Mouse (Mus musculus): ENCODE measurements around the gene Llph. TPM values are rescaled to one million over a fixed set of nuclear protein-coding genes. Genes with fewer than 3 reads are reported as not detected.

Gene Llph
- polyA plus RNA-seq (2015; fragmentation: Nextera tagmentation; extraction: Ambion mirVana) = 50.3 and 54.5 TPM in 2 replicates

GRCm38 (mm10) chr10:120226871-120227661, at the start of gene Llph:
Gene Llph (plus strand): TSS chr10:120227070.
- peak within 1 kb of the TSS; percentile 91 for H3K4me3 ChIP-seq (ENCODE audit: low read length)
- peak within 1 kb of the TSS; percentile 68 for H3K27ac ChIP-seq (ENCODE audit: low read length)
- H3K4me1 ChIP-seq (ENCODE audit: control insufficient read depth, insufficient read depth, low read length) = peaks cover 9% of the 10 kb centered on the region
- peak within 1 kb of the TSS; percentile 71 for H3K4me2 ChIP-seq (ENCODE audit: low read depth, low read length)
- H3K27me3 ChIP-seq (replicated peaks; ENCODE audit: control insufficient read depth, insufficient read depth, low read length) = no peaks in the 10 kb centered on the region
- peak; percentile 95 for ATAC-seq
- H3K9me3 ChIP-seq (ENCODE audit: control insufficient read depth, low read length) = no peaks in the 10 kb centered on the region
- WGBS = under 1% methylated on average over 57 of the region's 57 CpGs
- peaks cover 6% of the 10 kb centered on the region; the same call in 1 of the 2 replicates for H3K36me3 ChIP-seq (ENCODE audit: control insufficient read depth, insufficient read depth, low read length)
- peak within 1 kb of the TSS; percentile 88 for H3K9ac ChIP-seq (ENCODE audit: low read depth, low read length)

GRCm38 (mm10) chr10:120182887-120183286, 44.0 kb upstream of the Llph start:
- Histone ChIP-seq H3K4me1 (ENCODE audit: control insufficient read depth, insufficient read depth, low read length) (no peaks in the 10 kb centered on the region), H3K27me3 (replicated peaks; ENCODE audit: control insufficient read depth, insufficient read depth, low read length) (no peaks in the 10 kb centered on the region), H3K27ac (ENCODE audit: low read length) (no peak overlapping the region), H3K9ac (ENCODE audit: low read depth, low read length) (no peak overlapping the region), H3K4me2 (ENCODE audit: low read depth, low read length) (no peak overlapping the region), H3K4me3 (ENCODE audit: low read length) (no peak overlapping the region), H3K9me3 (ENCODE audit: control insufficient read depth, low read length) (no peaks in the 10 kb centered on the region), H3K36me3 (ENCODE audit: control insufficient read depth, insufficient read depth, low read length) (no peaks in the 10 kb centered on the region)
- 89% methylated on average over 1 of the region's 1 CpGs for WGBS
- ATAC-seq = no peak

- Histone ChIP-seq H3K4me1 (ENCODE audit: control insufficient read depth, insufficient read depth, low read length) (no peaks in the 10 kb centered on the region), H3K4me3 (ENCODE audit: low read length) (no peak overlapping the region), H3K27me3 (replicated peaks; ENCODE audit: control insufficient read depth, insufficient read depth, low read length) (no peaks in the 10 kb centered on the region), H3K9ac (ENCODE audit: low read depth, low read length) (no peak overlapping the region), H3K9me3 (ENCODE audit: control insufficient read depth, low read length) (no peaks in the 10 kb centered on the region), H3K4me2 (ENCODE audit: low read depth, low read length) (no peak overlapping the region), H3K27ac (ENCODE audit: low read length) (no peak overlapping the region), H3K36me3 (ENCODE audit: control insufficient read depth, insufficient read depth, low read length) (no peaks in the 10 kb centered on the region)
- ATAC-seq = no peak
- WGBS = 77% methylated on average over 2 of the region's 2 CpGs
Observed at GRCm38 (mm10) chr10:120183342-120183741, 43.5 kb upstream of the Llph start.

- no peak overlapping the region for H3K4me3 ChIP-seq (ENCODE audit: low read length)
- H3K36me3 ChIP-seq (ENCODE audit: control insufficient read depth, insufficient read depth, low read length) = no peaks in the 10 kb centered on the region
- no peaks in the 10 kb centered on the region for H3K9me3 ChIP-seq (ENCODE audit: control insufficient read depth, low read length)
- no peak overlapping the region for H3K9ac ChIP-seq (ENCODE audit: low read depth, low read length)
- H3K27me3 ChIP-seq (replicated peaks; ENCODE audit: control insufficient read depth, insufficient read depth, low read length) = no peaks in the 10 kb centered on the region
- H3K4me1 ChIP-seq (ENCODE audit: control insufficient read depth, insufficient read depth, low read length) = no peaks in the 10 kb centered on the region
- H3K4me2 ChIP-seq (ENCODE audit: low read depth, low read length) = no peak overlapping the region
- 40% methylated on average over 2 of the region's 2 CpGs for WGBS
- no peak overlapping the region for H3K27ac ChIP-seq (ENCODE audit: low read length)
- no peak for ATAC-seq
Observed at GRCm38 (mm10) chr10:120188513-120188912, 38.4 kb upstream of the Llph start.

- H3K9ac ChIP-seq (ENCODE audit: low read depth, low read length) = no peak overlapping the region
- ATAC-seq = no peak
- WGBS = 73% methylated on average over 11 of the region's 11 CpGs
- H3K4me1 ChIP-seq (ENCODE audit: control insufficient read depth, insufficient read depth, low read length) = no peaks in the 10 kb centered on the region
- H3K27me3 ChIP-seq (replicated peaks; ENCODE audit: control insufficient read depth, insufficient read depth, low read length) = no peaks in the 10 kb centered on the region
- no peak overlapping the region for H3K27ac ChIP-seq (ENCODE audit: low read length)
- H3K4me2 ChIP-seq (ENCODE audit: low read depth, low read length) = no peak overlapping the region
- no peaks in the 10 kb centered on the region for H3K36me3 ChIP-seq (ENCODE audit: control insufficient read depth, insufficient read depth, low read length)
- no peaks in the 10 kb centered on the region for H3K9me3 ChIP-seq (ENCODE audit: control insufficient read depth, low read length)
- no peak overlapping the region for H3K4me3 ChIP-seq (ENCODE audit: low read length)
Observed at GRCm38 (mm10) chr10:120189276-120189675, 37.6 kb upstream of the Llph start.

- WGBS = 43% methylated on average over 6 of the region's 6 CpGs
- Histone ChIP-seq H3K4me1 (ENCODE audit: control insufficient read depth, insufficient read depth, low read length) (no peaks in the 10 kb centered on the region), H3K4me2 (ENCODE audit: low read depth, low read length) (no peak overlapping the region), H3K27ac (ENCODE audit: low read length) (no peak overlapping the region), H3K27me3 (replicated peaks; ENCODE audit: control insufficient read depth, insufficient read depth, low read length) (no peaks in the 10 kb centered on the region), H3K9ac (ENCODE audit: low read depth, low read length) (no peak overlapping the region), H3K4me3 (ENCODE audit: low read length) (no peak overlapping the region), H3K36me3 (ENCODE audit: control insufficient read depth, insufficient read depth, low read length) (no peaks in the 10 kb centered on the region), H3K9me3 (ENCODE audit: control insufficient read depth, low read length) (no peaks in the 10 kb centered on the region)
- no peak for ATAC-seq
Observed at GRCm38 (mm10) chr10:120189782-120190181, 37.1 kb upstream of the Llph start.

GRCm38 (mm10) chr10:120191165-120191564, 35.7 kb upstream of the Llph start:
- H3K27me3 ChIP-seq (replicated peaks; ENCODE audit: control insufficient read depth, insufficient read depth, low read length) = no peaks in the 10 kb centered on the region
- no peaks in the 10 kb centered on the region for H3K4me1 ChIP-seq (ENCODE audit: control insufficient read depth, insufficient read depth, low read length)
- H3K27ac ChIP-seq (ENCODE audit: low read length) = no peak overlapping the region
- no peaks in the 10 kb centered on the region for H3K9me3 ChIP-seq (ENCODE audit: control insufficient read depth, low read length)
- no peak overlapping the region for H3K4me3 ChIP-seq (ENCODE audit: low read length)
- 83% methylated on average over 6 of the region's 6 CpGs for WGBS
- H3K36me3 ChIP-seq (ENCODE audit: control insufficient read depth, insufficient read depth, low read length) = no peaks in the 10 kb centered on the region
- H3K9ac ChIP-seq (ENCODE audit: low read depth, low read length) = no peak overlapping the region
- no peak overlapping the region for H3K4me2 ChIP-seq (ENCODE audit: low read depth, low read length)
- ATAC-seq = no peak

GRCm38 (mm10) chr10:120192278-120192677, 34.6 kb upstream of the Llph start:
- H3K9me3 ChIP-seq (ENCODE audit: control insufficient read depth, low read length) = no peaks in the 10 kb centered on the region
- H3K9ac ChIP-seq (ENCODE audit: low read depth, low read length) = no peak overlapping the region
- ATAC-seq = no peak
- no peaks in the 10 kb centered on the region for H3K4me1 ChIP-seq (ENCODE audit: control insufficient read depth, insufficient read depth, low read length)
- H3K27me3 ChIP-seq (replicated peaks; ENCODE audit: control insufficient read depth, insufficient read depth, low read length) = no peaks in the 10 kb centered on the region
- H3K36me3 ChIP-seq (ENCODE audit: control insufficient read depth, insufficient read depth, low read length) = no peaks in the 10 kb centered on the region
- no peak overlapping the region for H3K4me3 ChIP-seq (ENCODE audit: low read length)
- H3K27ac ChIP-seq (ENCODE audit: low read length) = no peak overlapping the region
- no peak overlapping the region for H3K4me2 ChIP-seq (ENCODE audit: low read depth, low read length)
- WGBS = 80% methylated on average over 4 of the region's 4 CpGs

GRCm38 (mm10) chr10:120193255-120193654, 33.6 kb upstream of the Llph start:
- no peaks in the 10 kb centered on the region for H3K4me1 ChIP-seq (ENCODE audit: control insufficient read depth, insufficient read depth, low read length)
- ATAC-seq = no peak
- H3K27ac ChIP-seq (ENCODE audit: low read length) = no peak overlapping the region
- no peaks in the 10 kb centered on the region for H3K36me3 ChIP-seq (ENCODE audit: control insufficient read depth, insufficient read depth, low read length)
- no peaks in the 10 kb centered on the region for H3K9me3 ChIP-seq (ENCODE audit: control insufficient read depth, low read length)
- no peak overlapping the region for H3K4me2 ChIP-seq (ENCODE audit: low read depth, low read length)
- H3K9ac ChIP-seq (ENCODE audit: low read depth, low read length) = no peak overlapping the region
- H3K4me3 ChIP-seq (ENCODE audit: low read length) = no peak overlapping the region
- no peaks in the 10 kb centered on the region for H3K27me3 ChIP-seq (replicated peaks; ENCODE audit: control insufficient read depth, insufficient read depth, low read length)
- WGBS = 90% methylated on average over 8 of the region's 8 CpGs

Measured in intestine, embryonic 16.5 days (tissue).